Mouse (Mus musculus): ENCODE results near the gene Cyp4v3.

GRCm38 (mm10) chr8:45358132-45358918, 25.3 kb upstream of the Cyp4v3 start:
- TF ChIP-seq CTCF (conservative IDR thresholded peaks at IDR 0.05; ENCODE audit: insufficient read depth, insufficient read length, low read depth, low read length) = no peak
- TF ChIP-seq POLR2A (IDR thresholded peaks at IDR 0.05; ENCODE audit: low read depth, low read length) = no peak

Measured in kidney, adult 2 months (tissue).